Mouse (Mus musculus) ES-E14 (cell line): Measurements from ENCODE around the gene Zfp69. TPM values are rescaled to one million over a fixed set of nuclear protein-coding genes. Genes with fewer than 3 reads are reported as not detected.

Experiments
- DNase-seq: peaks from one replicate; pipeline ENCODE4 v3.0.0-alpha.2; 2013; ENCODE audit warnings: low read depth, low spot score
- H3K27ac ChIP-seq: 2 replicates; pipeline ENCODE4 v1.5.1; 2012; ENCODE audit warnings: low read depth, mild to moderate bottlenecking, low read length, moderate library complexity, mixed read lengths; ENCODE audit not compliant: poor library complexity, insufficient read depth, severe bottlenecking
- H3K36me3 ChIP-seq: 2 replicates; pipeline ENCODE4 v1.6.1; 2012; ENCODE audit warnings: mild to moderate bottlenecking, low read length, moderate library complexity, mixed read lengths; ENCODE audit not compliant: control insufficient read depth, poor library complexity, insufficient read depth, severe bottlenecking
- H3K4me1 ChIP-seq, 2 experiments: fragments of 150-350 bp in 1 of 2; sonication (generic) in 1 of 2; 2 replicates each; pipeline ENCODE4 v1.6.1; 2012; ENCODE audit warnings: low read length in 2 of 2, mild to moderate bottlenecking in 1 of 2, mixed read lengths in 1 of 2; ENCODE audit not compliant: control insufficient read depth in 2 of 2, insufficient read depth in 2 of 2, poor library complexity in 1 of 2
- H3K4me3 ChIP-seq, 2 experiments: fragments of 150-350 bp in 1 of 2; sonication (generic) in 1 of 2; 2 replicates each; pipeline ENCODE4 v1.5.1; 2012; ENCODE audit warnings: low read length in 2 of 2, low read depth in 1 of 2, mild to moderate bottlenecking in 1 of 2, mixed read lengths in 1 of 2; ENCODE audit not compliant: insufficient read depth in 1 of 2, poor library complexity in 1 of 2, severe bottlenecking in 1 of 2
- H3K9ac ChIP-seq: 2 replicates; pipeline ENCODE4 v1.6.1; 2012; ENCODE audit warnings: low read depth, mild to moderate bottlenecking, low read length, mixed read lengths; ENCODE audit not compliant: poor library complexity, insufficient read depth, severe bottlenecking
- H3K9me3 ChIP-seq: fragments of 150-350 bp; sonication (generic); 2 replicates; pipeline ENCODE4 v1.6.1; 2012; ENCODE audit warnings: low read depth, mild to moderate bottlenecking, low read length; ENCODE audit not compliant: control insufficient read depth, insufficient read depth
- CHD2 ChIP-seq: IDR thresholded peaks from 2 replicates; pipeline ENCODE4 v1.6.1; 2014; ENCODE audit warnings: mild to moderate bottlenecking, low read depth, low read length, inconsistent platforms
- HCFC1 ChIP-seq: IDR thresholded peaks from 2 replicates; pipeline ENCODE4 v1.6.1; 2012; ENCODE audit warnings: low read length, inconsistent platforms, borderline replicate concordance; ENCODE audit not compliant: insufficient read depth
- MAFK ChIP-seq: IDR thresholded peaks from 2 replicates; pipeline ENCODE4 v1.6.1; 2014; ENCODE audit warnings: mild to moderate bottlenecking, low read depth, low read length, inconsistent platforms; ENCODE audit not compliant: insufficient read depth
- ZC3H11A ChIP-seq: IDR thresholded peaks from 2 replicates; pipeline ENCODE4 v1.6.1; 2012; ENCODE audit warnings: low read depth, mild to moderate bottlenecking, inconsistent platforms, low read length, borderline replicate concordance
- ZNF384 ChIP-seq: IDR thresholded peaks from 2 replicates; pipeline ENCODE4 v1.6.1; 2012; ENCODE audit warnings: low read depth, low read length, inconsistent platforms
- in situ Hi-C, 2 experiments: fragments of 600-800 bp; cut with MboI; formaldehyde crosslinking; loops; one replicate each; pipeline ENCODE4 v1.15.1; 2025; ENCODE audit warnings: low sequenced_read_pairs in 2 of 2, inconsistent platforms in 1 of 2; ENCODE audit not compliant: unreplicated experiment in 2 of 2
- total RNA-seq: library from RNA; depleted of rRNA; stranded (reverse); fragments of 300-350 nt; gene quantifications from 2 replicates; pipeline ENCODE4 v1.2.3, GENCODE M21; 2012

Gene Zfp69
- total RNA-seq, 1 experiment = 3.7 TPM

DNA sequence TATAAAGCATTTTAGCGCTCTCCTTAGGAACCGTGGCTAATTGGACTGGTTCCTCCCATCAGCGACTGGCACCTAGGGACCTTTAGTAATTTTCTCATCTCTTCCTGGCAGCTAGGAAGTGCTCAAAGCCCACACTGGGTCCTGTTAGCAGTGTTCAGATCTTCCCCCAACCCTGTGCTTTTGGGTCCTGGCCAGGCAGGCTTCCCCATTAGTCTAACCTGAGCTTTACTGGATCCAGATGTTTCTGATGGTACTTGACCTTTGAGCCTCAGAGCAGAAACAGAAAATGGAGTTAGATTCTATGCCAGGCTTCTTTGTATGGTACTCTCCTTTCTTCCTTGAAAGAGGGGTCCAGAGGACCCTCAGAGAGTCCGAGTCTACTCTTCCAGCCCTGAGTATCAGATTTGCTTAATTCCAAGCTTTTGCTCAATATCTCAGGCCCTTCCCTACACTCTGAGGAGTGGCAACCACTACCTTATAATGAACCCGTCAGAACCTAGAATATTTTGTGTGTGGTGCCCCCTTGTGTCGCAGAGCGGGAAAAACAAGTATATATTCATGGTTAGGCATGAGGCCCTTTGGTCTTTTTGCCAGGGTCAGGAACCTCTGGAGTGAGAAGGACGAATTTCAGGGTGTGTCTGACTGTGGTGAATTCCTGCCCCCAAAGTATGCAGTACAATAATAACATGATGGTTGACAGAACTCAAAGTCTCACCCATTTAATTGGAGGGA is 64.0 kb downstream of the Zfp69 start:
- Histone ChIP-seq H3K9me3 (no peaks in the 10 kb centered on the region), H3K36me3 (no peaks in the 10 kb centered on the region), H3K27ac (no peak overlapping the region), H3K4me1 (no peaks in the 10 kb centered on the region), H3K4me3 (no peak overlapping the region), H3K9ac (no peak overlapping the region)
- DNase-seq = peak; percentile 27
- TF ChIP-seq HCFC1 (no peak), ZC3H11A (0 out of 2 replicates have a peak, but pooled peaks have one; percentile 39)
- in situ Hi-C loops = no loop called here

GRCm38 (mm10) chr4:120886811-120887210 is 64.7 kb downstream of the Zfp69 start:
- no peaks in the 10 kb centered on the region for H3K36me3 ChIP-seq
- H3K4me1 ChIP-seq = no peaks in the 10 kb centered on the region
- H3K9me3 ChIP-seq = no peaks in the 10 kb centered on the region
- TF ChIP-seq ZNF384 = no peak
- TF ChIP-seq ZC3H11A = no peak
- no peak for TF ChIP-seq HCFC1
- TF ChIP-seq MAFK = no peak
- TF ChIP-seq CHD2 = no peak
- in situ Hi-C loops = no loop called here
- no peak overlapping the region for H3K27ac ChIP-seq
- no peak overlapping the region for H3K4me3 ChIP-seq
- no peak for DNase-seq
- H3K9ac ChIP-seq = no peak overlapping the region

- H3K36me3 ChIP-seq = no peaks in the 10 kb centered on the region
- TF ChIP-seq MAFK (no peak), ZNF384 (no peak), CHD2 (no peak), HCFC1 (no peak), ZC3H11A (no peak)
- in situ Hi-C loops = no loop called here
- H3K9ac ChIP-seq = no peak overlapping the region
- no peaks in the 10 kb centered on the region for H3K4me1 ChIP-seq
- no peak for DNase-seq
- no peak overlapping the region for H3K4me3 ChIP-seq
- no peaks in the 10 kb centered on the region for H3K9me3 ChIP-seq
- H3K27ac ChIP-seq = no peak overlapping the region
Measured at GRCm38 (mm10) chr4:120886131-120886530, 65.4 kb downstream of the Zfp69 start.

DNA sequence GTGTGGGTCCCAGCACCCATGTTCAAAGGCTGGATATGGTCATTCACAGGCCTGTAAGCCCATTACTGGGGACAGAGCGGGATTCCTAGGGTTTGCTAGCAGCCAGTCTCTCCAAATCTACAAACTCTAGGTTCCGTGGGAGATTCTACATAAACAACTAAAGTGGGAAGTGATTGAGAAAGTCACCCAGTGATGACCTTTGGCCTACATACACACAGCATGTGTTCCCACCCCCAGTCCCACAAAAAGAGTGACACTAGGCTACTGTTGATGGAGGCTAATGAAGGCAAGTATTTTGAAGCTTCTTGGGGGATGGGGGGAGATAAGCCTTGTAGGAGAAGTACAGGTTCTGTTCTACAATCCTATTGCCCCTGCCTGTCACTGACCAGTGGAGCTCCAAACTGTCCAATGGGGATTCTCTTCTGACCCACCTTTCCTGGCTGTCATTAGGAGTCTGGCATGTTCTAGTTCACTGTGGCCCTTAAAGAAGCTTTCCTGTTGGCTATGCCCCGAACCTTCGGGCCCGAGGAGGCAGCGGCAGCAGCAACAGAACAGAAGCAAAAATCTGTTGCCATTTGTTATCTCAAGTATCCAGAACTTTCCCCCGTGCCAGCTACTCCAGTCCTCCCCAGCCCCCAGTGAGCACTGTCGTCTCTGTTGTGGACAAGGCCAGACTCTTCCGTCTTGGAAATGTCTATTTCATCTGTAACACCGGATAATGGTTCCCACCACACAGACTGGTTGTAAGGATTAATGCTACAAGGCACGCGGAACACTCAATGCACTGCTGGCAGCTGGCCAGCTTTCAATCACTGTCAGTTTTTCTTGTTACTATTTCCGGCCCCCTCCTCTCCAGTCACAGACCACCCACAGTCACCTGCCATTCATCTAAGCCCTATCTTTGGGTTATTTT is 66.0 kb downstream of the Zfp69 start:
- no peaks in the 10 kb centered on the region for H3K9me3 ChIP-seq
- in situ Hi-C loops = no loop called here
- H3K4me1 ChIP-seq = no peaks in the 10 kb centered on the region
- DNase-seq = no peak
- TF ChIP-seq HCFC1 = no peak
- no peak for TF ChIP-seq ZNF384
- no peak for TF ChIP-seq ZC3H11A
- TF ChIP-seq MAFK = no peak
- TF ChIP-seq CHD2 = no peak
- no peak overlapping the region for H3K9ac ChIP-seq
- no peaks in the 10 kb centered on the region for H3K36me3 ChIP-seq
- H3K27ac ChIP-seq = no peak overlapping the region
- no peak overlapping the region for H3K4me3 ChIP-seq
